Mouse (Mus musculus) brain, embryonic 18.5 days (tissue): ENCODE data around the gene Pacs1.
"Not testable (repeated sequence)": the region's sequence is repeated elsewhere in the genome, so short reads cannot be mapped to it uniquely, and the experiment has no call there.

Experiments
- DNase-seq: peaks from one replicate; pipeline ENCODE4 v3.0.0-alpha.2; 2012; ENCODE audit warnings: low read depth, low spot score

Pacs1 gene

GRCm38 (mm10) chr19:5151741-5152140 lies 121.2 kb downstream of the Pacs1 start:
- no peak for DNase-seq

GRCm38 (mm10) chr19:5151331-5151730 lies 121.6 kb downstream of the Pacs1 start:
- peak; percentile 20 for DNase-seq

GRCm38 (mm10) chr19:5150358-5150757 lies 122.6 kb downstream of the Pacs1 start:
- no peak for DNase-seq

- DNase-seq, result not testable (repeated sequence)
Observed at GRCm38 (mm10) chr19:5149041-5149440, 123.9 kb downstream of the Pacs1 start.

- peak; percentile 20 for DNase-seq
Observed at GRCm38 (mm10) chr19:5139640-5140039, 133.3 kb downstream of the Pacs1 start.

- DNase-seq, result no peak
Observed at GRCm38 (mm10) chr19:5131237-5131636, 141.7 kb downstream of the Pacs1 start.

- DNase-seq, result no peak
Observed at GRCm38 (mm10) chr19:5129770-5130169, 143.1 kb downstream of the Pacs1 start.

- DNase-seq, result no peak
Observed at GRCm38 (mm10) chr19:5124055-5124614, 148.8 kb downstream of the Pacs1 start.

- DNase-seq, result no peak
Observed at GRCm38 (mm10) chr19:5123241-5123640, 149.7 kb downstream of the Pacs1 start.

GRCm38 (mm10) chr19:5122492-5122891 lies 150.4 kb downstream of the Pacs1 start:
- no peak for DNase-seq

- DNase-seq, result no peak
Observed at GRCm38 (mm10) chr19:5118384-5118698, 154.6 kb downstream of the Pacs1 start, which contains the start of gene Klc2. Gene Klc2, minus strand, starts transcription at chr19:5118560.

- no peak for DNase-seq
Observed at GRCm38 (mm10) chr19:5117494-5118383, 155.2 kb downstream of the Pacs1 start.

- DNase-seq, result no peak
Observed at GRCm38 (mm10) chr19:5113783-5114182, 159.1 kb downstream of the Pacs1 start.

- no peak for DNase-seq
Observed at GRCm38 (mm10) chr19:5109659-5110453, 163.1 kb downstream of the Pacs1 start.

- DNase-seq, result no peak
Observed at GRCm38 (mm10) chr19:5108702-5109101, 164.2 kb downstream of the Pacs1 start.

- DNase-seq, result no peak
Observed at GRCm38 (mm10) chr19:5108271-5108575, 164.7 kb downstream of the Pacs1 start.

GRCm38 (mm10) chr19:5107556-5108270 lies 165.2 kb downstream of the Pacs1 start:
- DNase-seq, result no peak

GRCm38 (mm10) chr19:5106731-5107191 lies 166.2 kb downstream of the Pacs1 start, which contains the start of gene Rab1b:
Gene Rab1b, minus strand, starts transcription at chr19:5107072.
- peak; percentile 96 for DNase-seq

GRCm38 (mm10) chr19:5106074-5106473 lies 166.8 kb downstream of the Pacs1 start:
- DNase-seq, result no peak

- no peak for DNase-seq
Observed at GRCm38 (mm10) chr19:5098363-5099143, 174.4 kb downstream of the Pacs1 start, which contains the start of gene Cnih2. Gene Cnih2, minus strand, starts transcription at chr19:5098521.
